Mouse (Mus musculus) layer of hippocampus, adult 9-11 months (tissue): Measurements from ENCODE around the gene Cops7a.
A peak's percentile ranks its signal among the peaks of the same experiment; 100 is the strongest.

Source experiments
- DNase-seq: peaks from one replicate; pipeline ENCODE4 v3.0.0; 2022

Cops7a gene

GRCm38 (mm10) chr6:124965088-124965719 lies at the start of gene Cops7a:
Gene Cops7a, minus strand, starts transcription at chr6:124965538.
- DNase-seq = peak; percentile 94

GRCm38 (mm10) chr6:125009181-125010073 lies 44.1 kb upstream of the Cops7a start:
- peak; percentile 80 for DNase-seq

- no peak for DNase-seq
Observed at GRCm38 (mm10) chr6:125009129-125009180, 43.6 kb upstream of the Cops7a start, which contains the start of gene Zfp384. Gene Zfp384, plus strand, starts transcription at chr6:125009145.

GRCm38 (mm10) chr6:125008586-125009128 lies 43.3 kb upstream of the Cops7a start:
- peak; percentile 100 for DNase-seq

GRCm38 (mm10) chr6:125008060-125008459 lies 42.7 kb upstream of the Cops7a start:
- DNase-seq = no peak

- no peak for DNase-seq
Observed at GRCm38 (mm10) chr6:125005086-125005485, 39.7 kb upstream of the Cops7a start.

GRCm38 (mm10) chr6:125003706-125004105 lies 38.4 kb upstream of the Cops7a start:
- DNase-seq = peak; percentile 58

GRCm38 (mm10) chr6:124999546-124999945 lies 34.2 kb upstream of the Cops7a start:
- no peak for DNase-seq

GRCm38 (mm10) chr6:124999091-124999490 lies 33.8 kb upstream of the Cops7a start:
- DNase-seq = no peak

GRCm38 (mm10) chr6:124998066-124998465 lies 32.7 kb upstream of the Cops7a start:
- peak; percentile 63 for DNase-seq

- DNase-seq = peak; percentile 78
Observed at GRCm38 (mm10) chr6:124996551-124997501, 31.5 kb upstream of the Cops7a start, which contains the start of gene Pianp. Gene Pianp, plus strand, starts transcription at chr6:124996694.

- DNase-seq = no peak
Observed at GRCm38 (mm10) chr6:124995831-124996403, 30.6 kb upstream of the Cops7a start.

GRCm38 (mm10) chr6:124995246-124995645 lies 29.9 kb upstream of the Cops7a start:
- DNase-seq = no peak

- no peak for DNase-seq
Observed at GRCm38 (mm10) chr6:124993876-124994275, 28.5 kb upstream of the Cops7a start.

GRCm38 (mm10) chr6:124993365-124993764 lies 28.0 kb upstream of the Cops7a start:
- no peak for DNase-seq

- no peak for DNase-seq
Observed at GRCm38 (mm10) chr6:124992241-124992640, 26.9 kb upstream of the Cops7a start.

- DNase-seq = no peak
Observed at GRCm38 (mm10) chr6:124967766-124968165, 2.4 kb upstream of the Cops7a start.

- DNase-seq = no peak
Observed at GRCm38 (mm10) chr6:124966466-124967118, 1.3 kb upstream of the Cops7a start.

GRCm38 (mm10) chr6:124965747-124966146 lies 409 bp upstream of the Cops7a start:
- DNase-seq = no peak

- no peak for DNase-seq
Observed at GRCm38 (mm10) chr6:124964638-124965037, 700 bp downstream of the Cops7a start.

- no peak for DNase-seq
Observed at GRCm38 (mm10) chr6:124961021-124961420, 4.3 kb downstream of the Cops7a start.

GRCm38 (mm10) chr6:124959960-124960359 lies 5.4 kb downstream of the Cops7a start:
- DNase-seq = no peak
